Mouse (Mus musculus) brain, embryonic 14.5 days (tissue): ENCODE measurements at regions not wholly inside any gene's neighbourhood (a gene's known extent, or its start where the extent isn't known, plus 50 kb on each side); places are given as distances from the start of the nearest gene placed in this dataset.

ENCODE experiments used
- CTCF ChIP-seq: fragments of 200-500 bp; IDR thresholded peaks from 2 replicates; pipeline ENCODE4 v1.5.1; 2012; ENCODE audit warnings: inconsistent platforms, mild to moderate bottlenecking, moderate library complexity, borderline replicate concordance; ENCODE audit not compliant: insufficient read depth, insufficient read length; ENCODE audit errors: extremely low read depth
- POLR2A ChIP-seq: fragments of 200-500 bp; IDR thresholded peaks from 2 replicates; pipeline ENCODE4 v1.6.1; 2012; ENCODE audit warnings: mild to moderate bottlenecking, inconsistent platforms, borderline replicate concordance; ENCODE audit not compliant: poor library complexity, insufficient read depth, insufficient read length, severe bottlenecking; ENCODE audit errors: extremely low read depth

GRCm38 (mm10) chr10:98135026-98135425, 408.5 kb upstream of the C030005K15Rik start:
- TF ChIP-seq CTCF (no peak), POLR2A (no peak)
